In the genomic region with DNA sequence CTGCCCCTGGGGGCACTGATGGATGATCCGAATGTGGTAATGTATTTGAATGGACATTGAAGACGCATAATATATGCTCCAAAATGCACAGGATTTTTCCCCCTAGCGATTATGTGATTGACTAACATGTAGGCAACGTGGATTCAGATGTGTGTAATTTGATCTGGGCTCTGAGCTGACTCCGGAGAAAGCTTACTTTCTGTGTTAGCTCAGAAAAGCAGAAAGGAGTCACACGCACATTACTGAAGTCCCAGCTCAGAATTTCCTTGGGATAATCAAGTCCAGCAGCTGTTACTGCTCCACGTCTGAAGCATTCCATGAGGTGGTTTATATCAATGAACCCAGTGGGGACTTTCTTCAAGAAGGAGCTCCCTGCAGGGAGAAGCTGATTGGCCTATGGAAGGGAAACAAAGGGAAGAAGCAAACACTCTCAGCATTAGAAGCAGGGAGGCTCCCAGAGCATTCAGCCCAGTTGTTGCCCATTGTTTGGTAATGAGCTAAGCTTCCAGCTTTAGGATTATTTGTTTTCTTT, we compare ENCODE assay signal across 13 mouse cellular contexts. TPM values are rescaled to one million over a fixed set of nuclear protein-coding genes. Genes with fewer than 3 reads are reported as not detected.
A peak's percentile ranks its signal among the peaks of the same experiment; 100 is the strongest.
DNase-seq lines count a peak whose midpoint lies in the region; ATAC-seq lines count a peak whose summit lies in the region.
"Had no signal": no experiment of that assay in that cellular context is flagged by ENCODE, and none has a peak within 500 bp of the region (broad histone marks: within the 10 kb centered on the region; RNA-seq: fewer than 3 reads in every experiment).

No protein-coding gene starts in this region.

- H3K9me3 ChIP-seq in hindbrain, embryonic 10.5 days, result no peaks in the 10 kb centered on the region
- H3K9me3 ChIP-seq in hindbrain, embryonic 16.5 days (ENCODE audit: control insufficient read depth, low read length), result no peaks in the 10 kb centered on the region
- no peaks in the 10 kb centered on the region for H3K9me3 ChIP-seq in embryonic facial prominence, embryonic 11.5 days (replicated peaks; ENCODE audit: control insufficient read depth, low read length)
- H3K9me3 ChIP-seq in limb, embryonic 15.5 days, result no peaks in the 10 kb centered on the region

- 0 out of 2 replicates have a peak, but pooled peaks cover 9% of the 10 kb centered on the region for H3K4me1 ChIP-seq in hindbrain, embryonic 10.5 days (replicated peaks)
- H3K4me1 ChIP-seq in hindbrain, embryonic 16.5 days (ENCODE audit: control insufficient read depth, insufficient read depth, low read depth, low read length), result no peaks in the 10 kb centered on the region
- H3K4me1 ChIP-seq in embryonic facial prominence, embryonic 11.5 days (ENCODE audit: control insufficient read depth, insufficient read depth, low read length), result no peaks in the 10 kb centered on the region
- no peaks in the 10 kb centered on the region for H3K4me1 ChIP-seq in limb, embryonic 15.5 days

- peak overlapping the region; percentile 50 for H3K27ac ChIP-seq in hindbrain, embryonic 10.5 days
- H3K27ac ChIP-seq in hindbrain, embryonic 16.5 days (ENCODE audit: low read depth, low read length), result no peak overlapping the region
- H3K27ac ChIP-seq in embryonic facial prominence, embryonic 11.5 days (replicated peaks; ENCODE audit: low read depth, low read length), result 0 out of 2 replicates have a peak overlapping the region, but pooled peaks have one; percentile 7
- peak overlapping the region; percentile 63 for H3K27ac ChIP-seq in limb, embryonic 15.5 days
- H3K27ac ChIP-seq: layer of hippocampus, adult 2 months had no signal

- 20% methylated on average over 7 of the region's 7 CpGs for WGBS in hindbrain, embryonic 10.5 days
- WGBS in hindbrain, embryonic 16.5 days, result 17% methylated on average over 7 of the region's 7 CpGs
- WGBS in embryonic facial prominence, embryonic 11.5 days, result 25% methylated on average over 7 of the region's 7 CpGs
- 20% methylated on average over 7 of the region's 7 CpGs for WGBS in limb, embryonic 15.5 days

- H3K27me3 ChIP-seq in hindbrain, embryonic 10.5 days (ENCODE audit: insufficient read depth, poor library complexity, severe bottlenecking), result peaks cover 21% of the 10 kb centered on the region
- H3K27me3 ChIP-seq in hindbrain, embryonic 16.5 days (replicated peaks; ENCODE audit: control insufficient read depth, insufficient read depth, low read length), result no peaks in the 10 kb centered on the region
- no peaks in the 10 kb centered on the region for H3K27me3 ChIP-seq in embryonic facial prominence, embryonic 11.5 days (ENCODE audit: control insufficient read depth, insufficient read depth, low read length)
- no peaks in the 10 kb centered on the region for H3K27me3 ChIP-seq in limb, embryonic 15.5 days

- H3K9ac ChIP-seq in hindbrain, embryonic 16.5 days (ENCODE audit: low read depth, low read length), result no peak overlapping the region
- no peak overlapping the region for H3K9ac ChIP-seq in embryonic facial prominence, embryonic 11.5 days (replicated peaks; ENCODE audit: low read length)
- no peak overlapping the region for H3K9ac ChIP-seq in limb, embryonic 15.5 days

- DNase-seq in hindbrain, embryonic 10.5 days (ENCODE audit: low spot score), result peak; percentile 24
- DNase-seq in NIH3T3 (ENCODE audit: low read depth), result peak; percentile 24
- peak; percentile 77 for DNase-seq in embryonic facial prominence, embryonic 11.5 days (ENCODE audit: low spot score)
- DNase-seq in thymus, postnatal 4 days, result no peak
- DNase-seq in right cerebral cortex, postnatal 14 days, result no peak
- no peak for DNase-seq in left cerebral cortex, postnatal 36 days (ENCODE audit: low spot score in 2 of 2)
- DNase-seq: cerebellum, adult 9-10 months; heart, adult 11 months; liver; lung, postnatal 36 days had no signal

- intact Hi-C loops in left cerebral cortex, postnatal 36 days (cut with DNase I), result no loop called here

- peak overlapping the region; percentile 2; the same call in 1 of the 2 replicates for H3K4me3 ChIP-seq in hindbrain, embryonic 10.5 days
- no peak overlapping the region for H3K4me3 ChIP-seq in hindbrain, embryonic 16.5 days (ENCODE audit: low read length)
- H3K4me3 ChIP-seq in embryonic facial prominence, embryonic 11.5 days (ENCODE audit: low read depth, low read length), result no peak overlapping the region
- H3K4me3 ChIP-seq in limb, embryonic 15.5 days, result no peak overlapping the region
- H3K4me3 ChIP-seq: layer of hippocampus, adult 2 months had no signal

- no peak for ATAC-seq in hindbrain, embryonic 16.5 days
- ATAC-seq in embryonic facial prominence, embryonic 11.5 days (replicated peaks; ENCODE audit: insufficient number of reproducible peaks, low FRiP score, low TSS enrichment, low read depth), result 0 out of 2 replicates have a peak, but pooled peaks have one; percentile 56
- no peak for ATAC-seq in limb, embryonic 15.5 days (ENCODE audit: insufficient number of reproducible peaks, low FRiP score, low TSS enrichment, low read depth)

- no peaks in the 10 kb centered on the region for H3K36me3 ChIP-seq in hindbrain, embryonic 10.5 days
- no peaks in the 10 kb centered on the region for H3K36me3 ChIP-seq in hindbrain, embryonic 16.5 days (ENCODE audit: control insufficient read depth, insufficient read depth, low read length)
- H3K36me3 ChIP-seq in embryonic facial prominence, embryonic 11.5 days (replicated peaks; ENCODE audit: control insufficient read depth, insufficient read depth, low read depth, low read length), result no peaks in the 10 kb centered on the region
- H3K36me3 ChIP-seq in limb, embryonic 15.5 days, result no peaks in the 10 kb centered on the region

- H3K4me2 ChIP-seq in hindbrain, embryonic 16.5 days (ENCODE audit: low read length), result no peak overlapping the region; the same call in 1 of the 2 replicates
- no peak overlapping the region for H3K4me2 ChIP-seq in embryonic facial prominence, embryonic 11.5 days (ENCODE audit: low read depth, low read length)
- no peak overlapping the region for H3K4me2 ChIP-seq in limb, embryonic 15.5 days

RNA-seq across cellular contexts. Expression of a gene that starts 17.9 kb away (rescaled TPM):
- polyA plus RNA-seq in hindbrain, embryonic 10.5 days (2016; fragmentation: Nextera tagmentation; extraction: Ambion mirVana), result 17.2 and 20.2 TPM in 2 replicates
- 9.8 and 11.4 TPM in 2 replicates for polyA plus RNA-seq in hindbrain, embryonic 16.5 days (2015; fragmentation: Nextera tagmentation; extraction: Ambion mirVana)
- 43.8 and 51.8 TPM in 2 replicates for polyA plus RNA-seq in embryonic facial prominence, embryonic 11.5 days (2014; fragmentation: Nextera tagmentation; extraction: Ambion mirVana)
- polyA plus RNA-seq in limb, embryonic 15.5 days (2015; fragmentation: Nextera tagmentation; extraction: Ambion mirVana), result 27.9 and 29.2 TPM in 2 replicates
- 10 to 100 TPM; 24.8 to 25.8 TPM for total RNA-seq in left cerebral cortex, postnatal 36 days (2021)

Comparison
In these comparisons a context has a peak if more than half of its experiments do, and no peak if none do; other contexts are left out.
1. DNase-seq: peak in hindbrain, embryonic 10.5 days (single experiment), NIH3T3 (single experiment) and embryonic facial prominence, embryonic 11.5 days (single experiment); none in thymus, postnatal 4 days (single experiment), right cerebral cortex, postnatal 14 days (single experiment) and left cerebral cortex, postnatal 36 days (0 of 2).